In genomic region chr1:175794668-175795067, GRCm38 (mm10) we compare ENCODE assay signal across 15 mouse cellular contexts.
DNase-seq lines count a peak whose midpoint lies in the region.
"Had no signal": no experiment of that assay in that cellular context is flagged by ENCODE, and none has a peak within 500 bp of the region (broad histone marks: within the 10 kb centered on the region; RNA-seq: fewer than 3 reads in every experiment).

No protein-coding gene starts in this region.

- DNase-seq in heart, adult 8-10 months (ENCODE audit: low spot score): peak; percentile 52
- no peak for DNase-seq in heart, postnatal 4 days
- peak; percentile 1 to 42 for DNase-seq in kidney, adult 8-10 months
- no peak for DNase-seq in kidney, postnatal 4 days
- peak; percentile 20 for DNase-seq in lung, postnatal 25 days (ENCODE audit: low spot score)
- no peak for DNase-seq in lung, postnatal 14 days
- peak; percentile 1 to 62 for DNase-seq in kidney, postnatal 36 days
- DNase-seq: cerebellum, adult 2 months; cerebellum, postnatal 14 days; heart, postnatal 14 days; left cerebral cortex, postnatal 4 days; liver, postnatal 0 days; midbrain, embryonic 14.5 days; thymus, adult 2 months; thymus, postnatal 36 days had no signal

Comparison
In these comparisons a context has a peak if more than half of its experiments do, and no peak if none do; other contexts are left out.
1. DNase-seq: peak in heart, adult 8-10 months (single experiment), kidney, adult 8-10 months (2 of 2), lung, postnatal 25 days (single experiment) and kidney, postnatal 36 days (2 of 2); none in heart, postnatal 4 days (single experiment), kidney, postnatal 4 days (0 of 2) and lung, postnatal 14 days (single experiment).